Mouse (Mus musculus): Measurements from ENCODE around the gene Smndc1. TPM values are rescaled to one million over a fixed set of nuclear protein-coding genes. Genes with fewer than 3 reads are reported as not detected.

Smndc1 gene
- polyA plus RNA-seq, 1 experiment from 2014 or later = 28.3 TPM

DNA sequence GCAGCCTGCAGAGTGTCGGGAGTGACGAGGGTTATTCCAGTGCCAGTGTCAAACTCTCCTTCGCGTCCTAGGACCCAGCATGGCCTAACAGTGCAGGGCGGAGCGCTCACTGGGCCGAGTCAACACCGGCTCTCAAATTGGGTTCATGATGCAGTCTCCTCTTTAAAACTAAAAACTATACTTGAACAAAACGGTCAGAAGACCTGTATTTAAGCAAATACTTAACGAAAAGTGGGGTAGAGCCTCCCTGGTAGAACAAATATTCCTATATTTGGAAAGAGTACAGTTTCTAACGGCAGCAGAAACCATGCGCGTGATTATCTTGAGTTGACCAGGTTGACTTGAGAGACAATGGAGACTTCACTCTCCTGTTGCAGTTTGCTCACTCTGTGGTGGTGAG lies 18.7 kb downstream of the Smndc1 start, which contains the start of gene Gm10197:
Gene Gm10197 (minus strand): TSS at position 101 of the 400 bp plus-strand sequence.
- Histone ChIP-seq H3K9ac (no peak within 1 kb of the TSS), H3K27me3 (no peaks in the 10 kb centered on the region), H3K9me3 (no peaks in the 10 kb centered on the region), H3K27ac (replicated peaks) (no peak within 1 kb of the TSS), H3K4me1 (replicated peaks) (peaks cover 7% of the 10 kb centered on the region; the same call in 1 of the 2 replicates), H3K4me2 (no peak within 1 kb of the TSS), H3K4me3 (no peak within 1 kb of the TSS), H3K36me3 (peaks cover 17% of the 10 kb centered on the region)
- 93% methylated on average over 13 of the region's 13 CpGs for WGBS
- no peak for ATAC-seq (ENCODE audit: low FRiP score, low read depth)

DNA sequence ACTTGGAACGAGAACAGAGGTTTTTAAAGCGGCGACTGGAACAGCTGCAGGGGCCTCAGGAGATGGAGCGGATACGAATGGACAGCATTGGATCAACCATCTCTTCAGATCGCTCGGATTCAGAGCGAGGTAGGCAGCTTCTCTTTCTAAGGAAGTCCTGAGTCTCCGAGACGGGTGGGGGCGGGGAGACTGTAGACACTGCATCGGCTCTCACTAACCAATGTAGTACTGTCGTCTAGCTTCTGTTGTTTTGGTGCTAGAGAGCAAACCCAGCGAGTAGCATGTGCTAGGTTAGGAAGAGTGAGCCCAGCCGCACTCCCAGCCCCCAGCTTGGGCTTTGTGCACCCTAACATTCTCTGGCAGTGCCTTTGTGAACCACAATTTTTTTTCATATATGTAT lies 20.1 kb downstream of the Smndc1 start:
- 86% methylated on average over 15 of the region's 15 CpGs for WGBS
- peaks cover 17% of the 10 kb centered on the region for H3K36me3 ChIP-seq
- no peak; the same call in 1 of the 2 replicates for ATAC-seq (ENCODE audit: low FRiP score, low read depth)
- no peak overlapping the region for H3K4me2 ChIP-seq
- no peak overlapping the region for H3K27ac ChIP-seq (replicated peaks)
- H3K27me3 ChIP-seq = no peaks in the 10 kb centered on the region
- H3K9ac ChIP-seq = no peak overlapping the region
- H3K9me3 ChIP-seq = no peaks in the 10 kb centered on the region
- H3K4me3 ChIP-seq = no peak overlapping the region
- peaks cover 16% of the 10 kb centered on the region for H3K4me1 ChIP-seq (replicated peaks)

DNA sequence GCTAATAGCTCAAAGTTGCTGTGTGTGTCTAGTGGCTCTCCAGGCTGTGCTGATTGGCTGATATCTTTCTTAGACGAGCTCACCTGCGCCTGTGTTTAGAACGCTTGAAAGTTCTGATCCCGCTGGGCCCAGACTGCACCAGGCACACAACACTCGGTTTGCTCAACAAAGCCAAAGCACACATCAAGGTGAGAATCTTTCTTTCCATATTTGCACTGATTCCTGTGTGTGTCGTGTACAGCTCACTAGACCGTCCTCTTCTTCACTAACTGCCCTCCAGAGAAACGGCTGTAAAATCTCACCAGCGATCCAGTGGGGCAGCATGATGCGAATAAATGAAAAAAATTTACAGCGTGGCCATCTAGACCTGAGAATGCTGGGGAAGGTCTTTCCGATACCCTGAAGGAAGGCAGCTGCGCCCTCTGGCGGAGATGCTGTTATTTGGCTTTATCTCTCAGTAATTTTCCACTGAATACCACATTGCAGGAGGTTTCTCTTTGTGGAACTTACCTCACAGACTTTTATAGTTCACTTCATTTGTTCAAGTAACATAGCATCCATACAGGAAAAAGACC lies 20.8 kb downstream of the Smndc1 start:
- Histone ChIP-seq H3K27ac (replicated peaks) (no peak overlapping the region), H3K9me3 (no peaks in the 10 kb centered on the region), H3K27me3 (no peaks in the 10 kb centered on the region), H3K36me3 (peaks cover 13% of the 10 kb centered on the region), H3K4me3 (no peak overlapping the region), H3K4me2 (no peak overlapping the region), H3K9ac (no peak overlapping the region), H3K4me1 (replicated peaks) (peaks cover 20% of the 10 kb centered on the region)
- peak; percentile 74 for ATAC-seq (ENCODE audit: low FRiP score, low read depth)
- WGBS = 33% methylated on average over 14 of the region's 14 CpGs

DNA sequence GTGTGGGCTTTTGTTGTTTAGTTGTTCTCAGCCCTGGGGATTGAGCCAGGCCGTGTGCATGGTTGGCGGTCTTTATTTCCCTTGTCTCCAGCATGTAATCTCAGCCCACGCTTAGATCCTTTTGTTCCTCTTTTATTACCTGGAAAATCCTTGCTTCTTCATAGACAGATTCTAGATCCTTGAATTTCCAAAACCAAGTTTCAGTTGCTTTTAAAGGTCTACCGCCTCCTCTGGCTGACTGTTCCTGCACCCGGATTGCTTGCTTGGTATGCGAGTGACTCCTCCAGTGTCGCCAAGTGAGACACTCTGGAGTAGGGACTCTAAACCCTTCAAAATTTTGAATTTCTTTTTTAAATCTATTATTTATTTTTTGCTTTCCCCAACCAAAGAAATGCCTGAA lies 23.5 kb downstream of the Smndc1 start:
- no peak overlapping the region for H3K9ac ChIP-seq
- no peak overlapping the region for H3K4me2 ChIP-seq
- no peak overlapping the region for H3K4me3 ChIP-seq
- H3K4me1 ChIP-seq (replicated peaks) = peaks cover 20% of the 10 kb centered on the region
- no peak for ATAC-seq (ENCODE audit: low FRiP score, low read depth)
- 69% methylated on average over 7 of the region's 7 CpGs for WGBS
- no peak overlapping the region for H3K27ac ChIP-seq (replicated peaks)
- H3K27me3 ChIP-seq = no peaks in the 10 kb centered on the region
- no peaks in the 10 kb centered on the region for H3K9me3 ChIP-seq
- H3K36me3 ChIP-seq = peaks cover 7% of the 10 kb centered on the region

DNA sequence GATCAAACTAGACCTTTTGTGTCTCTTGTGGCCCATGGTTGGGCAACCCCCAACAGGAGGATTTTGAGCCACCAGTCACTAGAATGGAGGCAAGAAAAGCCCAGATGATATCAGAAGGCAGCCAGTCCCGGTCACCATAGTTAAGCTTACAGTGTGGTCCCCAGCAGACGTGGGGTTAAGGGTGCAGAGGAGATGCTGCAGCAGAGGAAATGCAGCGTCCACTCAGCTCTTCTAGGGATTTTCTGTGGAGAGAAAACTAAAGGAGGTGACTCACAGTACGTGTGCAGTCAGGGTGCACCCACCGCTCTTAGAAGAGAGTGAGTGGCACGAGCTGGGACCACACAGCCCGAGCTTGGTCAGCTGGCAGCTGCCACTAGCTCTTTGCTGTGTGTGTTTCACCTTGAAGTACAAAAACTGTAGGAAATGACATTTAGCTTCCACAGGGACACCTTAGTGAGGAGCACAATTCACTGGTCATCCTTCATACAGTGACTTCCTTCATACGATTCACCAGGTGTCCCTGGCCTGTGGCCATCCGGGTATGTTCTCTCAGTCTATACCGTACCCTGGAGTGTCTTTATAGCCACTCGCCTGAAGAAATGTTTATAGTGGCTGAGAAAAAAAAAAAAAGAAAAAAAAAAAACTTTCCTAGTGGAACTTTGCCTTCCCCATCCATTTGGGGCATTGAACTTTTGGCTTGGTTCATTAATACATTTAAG lies 24.2 kb downstream of the Smndc1 start:
- H3K27ac ChIP-seq (replicated peaks) = 0 out of 2 replicates have a peak overlapping the region, but pooled peaks have one; percentile 9
- H3K36me3 ChIP-seq = peaks cover under 1% of the 10 kb centered on the region; the same call in 1 of the 2 replicates
- no peak overlapping the region for H3K9ac ChIP-seq
- H3K4me1 ChIP-seq (replicated peaks) = peaks cover 23% of the 10 kb centered on the region
- no peaks in the 10 kb centered on the region for H3K9me3 ChIP-seq
- no peak overlapping the region for H3K4me3 ChIP-seq
- no peaks in the 10 kb centered on the region for H3K27me3 ChIP-seq
- ATAC-seq (ENCODE audit: low FRiP score, low read depth) = no peak
- 71% methylated on average over 11 of the region's 11 CpGs for WGBS
- H3K4me2 ChIP-seq = no peak overlapping the region

DNA sequence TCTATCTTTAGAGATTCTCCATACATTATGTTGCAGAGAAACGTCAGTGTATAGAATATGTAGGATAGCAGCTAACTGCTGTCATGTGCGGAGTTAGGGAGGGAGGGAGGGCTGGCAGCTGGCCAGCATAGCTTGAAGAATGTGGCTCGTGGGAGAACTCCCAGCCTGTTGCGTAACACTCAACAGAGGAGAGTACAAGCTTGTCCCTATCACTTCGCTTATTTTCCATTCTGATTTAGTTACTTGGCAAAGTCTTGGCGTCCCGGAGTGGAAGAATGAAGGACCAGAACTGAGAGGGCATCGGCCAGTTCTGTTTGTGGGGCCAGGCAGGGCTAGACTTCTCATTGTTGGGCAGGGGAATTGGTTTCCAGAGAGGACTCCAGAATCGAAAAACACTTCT lies 25.4 kb downstream of the Smndc1 start:
- H3K4me2 ChIP-seq = peak overlapping the region; percentile 8; the same call in 1 of the 2 replicates
- H3K36me3 ChIP-seq = no peaks in the 10 kb centered on the region
- H3K9me3 ChIP-seq = no peaks in the 10 kb centered on the region
- H3K4me3 ChIP-seq = no peak overlapping the region
- H3K27me3 ChIP-seq = no peaks in the 10 kb centered on the region
- WGBS = 23% methylated on average over 9 of the region's 9 CpGs
- peak overlapping the region; percentile 40 for H3K27ac ChIP-seq (replicated peaks)
- ATAC-seq (ENCODE audit: low FRiP score, low read depth) = no peak
- peaks cover 35% of the 10 kb centered on the region for H3K4me1 ChIP-seq (replicated peaks)
- no peak overlapping the region for H3K9ac ChIP-seq

DNA sequence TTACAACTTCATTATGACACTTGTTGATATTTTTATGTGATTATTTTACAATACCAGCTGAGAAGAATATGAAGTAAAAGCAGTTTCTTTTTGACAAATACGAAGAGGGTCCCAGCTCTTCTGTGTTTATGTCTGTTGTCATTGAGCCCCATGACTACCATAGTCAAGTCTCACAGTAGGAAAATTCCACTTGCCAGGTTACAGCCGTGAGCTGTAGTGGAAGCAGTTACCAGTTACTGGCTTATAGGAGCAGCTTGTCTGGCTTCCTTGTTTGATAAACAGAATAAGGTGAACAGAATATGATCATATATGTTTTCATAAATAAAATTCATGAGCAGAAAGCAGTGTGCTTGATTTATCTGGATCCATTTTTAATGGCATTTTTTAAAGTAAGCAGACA lies 25.8 kb downstream of the Smndc1 start:
- Histone ChIP-seq H3K9ac (no peak overlapping the region), H3K9me3 (no peaks in the 10 kb centered on the region), H3K4me1 (replicated peaks) (peaks cover 39% of the 10 kb centered on the region), H3K27ac (replicated peaks) (no peak overlapping the region), H3K4me2 (no peak overlapping the region), H3K4me3 (no peak overlapping the region), H3K27me3 (no peaks in the 10 kb centered on the region), H3K36me3 (no peaks in the 10 kb centered on the region)
- ATAC-seq (ENCODE audit: low FRiP score, low read depth) = no peak
- 52% methylated on average over 2 of the region's 2 CpGs for WGBS

DNA sequence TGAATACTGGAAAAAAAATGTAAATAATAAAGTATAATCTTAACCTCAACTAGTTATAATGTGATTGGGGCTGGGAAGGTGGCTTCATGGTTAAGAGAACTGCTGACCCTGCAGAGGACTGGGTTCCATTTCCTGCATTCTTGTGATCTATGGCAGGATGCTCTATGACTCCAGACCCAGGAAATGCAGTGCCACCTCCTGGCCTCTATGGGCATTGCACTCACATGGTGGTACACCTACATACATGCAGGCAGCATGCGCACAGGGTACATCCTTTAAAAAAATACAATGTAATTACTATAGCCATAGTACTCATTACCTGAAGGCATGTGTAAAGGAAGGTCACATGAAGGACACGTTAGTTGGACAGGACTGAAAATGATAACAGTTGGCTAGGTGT lies 27.4 kb downstream of the Smndc1 start:
- Histone ChIP-seq H3K36me3 (no peaks in the 10 kb centered on the region), H3K4me3 (no peak overlapping the region), H3K27me3 (no peaks in the 10 kb centered on the region), H3K27ac (replicated peaks) (no peak overlapping the region), H3K4me2 (no peak overlapping the region), H3K9ac (no peak overlapping the region), H3K4me1 (replicated peaks) (peaks cover 37% of the 10 kb centered on the region), H3K9me3 (no peaks in the 10 kb centered on the region)
- no peak for ATAC-seq (ENCODE audit: low FRiP score, low read depth)
- WGBS = 50% methylated on average over 2 of the region's 2 CpGs

DNA sequence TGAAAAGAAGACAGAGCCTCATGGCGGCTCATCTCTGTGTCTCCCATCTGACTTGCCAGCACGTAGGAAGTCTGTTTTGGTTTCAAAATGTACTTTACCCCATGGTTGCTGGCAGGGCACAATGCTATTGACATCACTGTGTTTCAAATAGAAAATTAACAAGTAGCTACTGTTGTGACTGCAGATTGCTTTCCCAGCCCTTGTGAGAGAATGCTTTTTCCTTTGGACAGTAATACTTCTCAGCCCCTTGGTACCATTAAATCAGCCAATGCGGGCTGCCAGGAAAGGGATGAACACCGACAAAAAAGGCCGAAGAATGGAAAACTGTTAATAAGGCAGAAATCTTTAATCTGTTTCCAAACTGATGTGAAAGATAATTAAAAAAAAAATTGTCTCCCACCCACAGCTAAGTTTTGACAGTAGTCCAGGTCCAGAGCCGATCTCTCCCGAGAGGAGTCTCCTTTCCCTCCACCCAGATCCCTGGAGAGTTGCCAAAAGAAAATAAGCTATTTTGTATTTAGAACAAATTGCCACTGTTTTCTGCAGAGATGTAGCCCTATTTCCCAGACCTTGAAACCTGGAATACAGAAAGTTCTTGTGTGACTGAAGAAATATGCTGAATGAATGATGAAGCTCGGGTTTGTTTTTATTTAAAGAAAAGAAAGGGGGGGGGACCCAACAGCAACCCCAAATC lies 30.0 kb downstream of the Smndc1 start:
- peak overlapping the region; percentile 20; the same call in 1 of the 2 replicates for H3K9ac ChIP-seq
- WGBS = 43% methylated on average over 8 of the region's 8 CpGs

DNA sequence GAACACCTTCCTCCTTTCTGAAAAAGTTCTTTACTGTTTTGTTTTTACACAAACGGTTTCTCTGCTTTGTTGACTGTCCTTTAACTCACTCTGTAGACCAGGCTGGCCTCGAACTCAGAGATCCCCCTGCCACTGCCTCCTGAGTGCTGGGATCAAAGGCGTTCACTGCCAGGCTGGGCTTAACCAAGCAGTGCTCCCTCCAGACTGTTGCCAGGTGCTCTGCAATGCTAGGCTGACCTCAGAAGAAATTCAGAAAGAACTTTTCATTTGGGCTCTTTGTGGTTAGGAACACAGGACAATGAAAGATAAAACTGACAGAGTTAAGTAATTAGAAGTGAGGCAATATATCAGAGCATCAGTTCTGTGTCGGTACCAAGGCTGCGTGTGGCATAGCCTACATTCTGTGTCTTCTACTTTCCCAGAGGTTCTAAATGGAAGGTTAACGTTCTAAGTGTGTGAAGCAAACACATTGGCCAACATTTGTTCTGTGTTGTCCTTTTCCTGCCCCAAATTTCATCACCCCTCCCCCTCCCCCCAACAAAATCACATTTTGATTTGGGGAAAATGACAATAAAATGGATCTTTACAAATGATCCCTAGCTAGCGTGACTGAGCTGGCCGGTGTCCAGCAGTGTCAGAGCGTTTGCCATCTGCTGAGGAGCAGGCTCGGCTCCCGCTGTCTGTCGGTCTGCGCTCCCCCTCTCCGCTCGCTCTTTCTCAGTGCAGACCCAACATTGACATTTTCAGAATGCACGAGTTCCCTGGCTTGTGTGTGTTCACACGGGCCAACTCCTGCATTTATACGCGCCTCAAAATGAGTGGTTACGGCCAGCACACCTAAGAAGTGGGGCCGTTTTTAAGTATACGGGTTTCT lies 31.0 kb downstream of the Smndc1 start:
- ATAC-seq (ENCODE audit: low FRiP score, low read depth) = peak; percentile 71; the same call in 1 of the 2 replicates
- Histone ChIP-seq H3K9me3 (no peaks in the 10 kb centered on the region), H3K27ac (replicated peaks) (peak overlapping the region; percentile 75), H3K27me3 (no peaks in the 10 kb centered on the region), H3K9ac (peak overlapping the region; percentile 20; the same call in 1 of the 2 replicates), H3K4me3 (no peak overlapping the region), H3K4me2 (peak overlapping the region; percentile 48), H3K36me3 (no peaks in the 10 kb centered on the region), H3K4me1 (replicated peaks) (peaks cover 28% of the 10 kb centered on the region)
- WGBS = 39% methylated on average over 22 of the region's 22 CpGs

More for the DNA sequence above, 30.0 kb downstream of the Smndc1 start:
- Histone ChIP-seq H3K4me1 (replicated peaks) (peaks cover 30% of the 10 kb centered on the region), H3K27ac (replicated peaks) (peak overlapping the region; percentile 75), H3K27me3 (no peaks in the 10 kb centered on the region), H3K4me3 (no peak overlapping the region), H3K9me3 (no peaks in the 10 kb centered on the region), H3K36me3 (no peaks in the 10 kb centered on the region), H3K4me2 (peak overlapping the region; percentile 48)
- no peak for ATAC-seq (ENCODE audit: low FRiP score, low read depth)

DNA sequence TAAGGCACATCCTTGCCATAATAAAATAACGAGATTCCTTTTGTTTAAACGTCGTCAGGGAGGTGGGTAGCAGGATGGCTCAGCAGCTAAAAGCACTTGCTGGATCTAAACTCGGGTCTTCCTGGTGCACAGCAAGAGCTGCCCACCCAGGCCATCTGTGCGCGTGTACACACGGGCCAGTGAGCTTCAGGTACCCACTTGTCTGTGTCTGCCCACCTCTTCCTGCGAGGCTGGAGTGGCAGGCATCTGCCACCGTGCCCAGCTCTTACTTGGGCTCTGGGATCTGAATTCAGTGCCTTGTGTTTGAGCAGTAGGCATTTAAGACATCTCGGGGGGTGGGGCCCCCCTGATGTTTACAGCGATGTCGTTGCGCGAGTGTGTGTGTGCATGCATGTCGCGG lies 35.3 kb downstream of the Smndc1 start:
- Histone ChIP-seq H3K36me3 (0 out of 2 replicates have a peak, but pooled peaks cover 4% of the 10 kb centered on the region), H3K9ac (no peak overlapping the region), H3K27me3 (no peaks in the 10 kb centered on the region), H3K4me2 (no peak overlapping the region), H3K27ac (replicated peaks) (no peak overlapping the region), H3K9me3 (no peaks in the 10 kb centered on the region), H3K4me3 (no peak overlapping the region), H3K4me1 (replicated peaks) (peaks cover 25% of the 10 kb centered on the region)
- ATAC-seq (ENCODE audit: low FRiP score, low read depth) = no peak
- 72% methylated on average over 16 of the region's 16 CpGs for WGBS
